Comparison of ENCODE assay signal across 1 mouse cellular context in the genomic region with DNA sequence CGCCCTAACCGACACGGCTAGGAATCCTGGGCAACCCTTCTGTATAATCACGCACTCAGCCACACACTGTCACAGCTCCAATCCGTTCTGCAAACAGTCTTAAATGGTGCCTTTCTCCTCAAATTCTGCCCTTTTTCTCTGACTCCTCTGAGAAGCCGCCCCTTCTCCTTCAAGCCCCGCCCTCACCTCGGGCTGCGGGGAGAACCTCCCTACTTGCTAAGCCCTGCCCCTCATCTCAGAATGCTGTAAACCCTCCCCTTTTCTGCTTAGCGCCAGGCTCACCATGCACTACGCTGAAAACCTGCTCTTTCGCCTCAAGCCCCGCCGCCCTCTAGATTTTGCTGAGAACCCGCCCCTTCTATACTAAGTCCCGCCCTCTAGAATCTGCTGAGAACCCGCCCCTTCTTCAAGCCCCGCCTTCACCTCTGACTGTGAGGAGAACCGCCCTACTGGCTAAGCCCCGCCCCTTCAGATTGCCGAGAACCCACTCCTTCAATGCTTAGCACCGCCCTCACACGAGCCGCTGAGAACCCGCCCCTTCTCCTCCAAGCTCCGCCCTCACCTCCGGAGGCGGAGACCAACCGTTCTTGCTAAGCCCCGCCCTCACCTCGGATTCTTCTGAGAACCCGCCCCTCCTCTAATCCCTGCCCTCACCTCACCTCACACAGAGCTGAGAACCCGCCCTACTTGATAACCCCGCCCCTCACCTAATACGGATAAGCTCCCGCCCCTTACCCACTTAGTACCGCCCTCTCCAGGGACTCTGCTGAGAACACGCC.
TF ChIP-seq lines count a peak whose summit lies in the region.

No protein-coding gene starts in this region.

TF ChIP-seq in MEL, 35 proteins besides CTCF, POLR2A, EP300 and RAD21:
- no peak for TF ChIP-seq MEF2A (IDR thresholded peaks at IDR 0.05; ENCODE audit: extremely low read depth, insufficient replicate concordance, low read depth, low read length, poor library complexity, severe bottlenecking)
- TF ChIP-seq MYC (IDR thresholded peaks at IDR 0.05; ENCODE audit: low read depth, low read length), result no peak
- TF ChIP-seq TBP (IDR thresholded peaks at IDR 0.05; ENCODE audit: low read depth, low read length), result no peak
- no peak for TF ChIP-seq MAFK (IDR thresholded peaks at IDR 0.05; ENCODE audit: borderline replicate concordance, low read depth, low read length)
- no peak for TF ChIP-seq CHD1 (IDR thresholded peaks at IDR 0.05; ENCODE audit: low read depth, low read length)
- TF ChIP-seq ZC3H11A (IDR thresholded peaks at IDR 0.05; ENCODE audit: low read depth, low read length), result no peak
- no peak for TF ChIP-seq RCOR1 (IDR thresholded peaks at IDR 0.05; ENCODE audit: low read depth, low read length)
- no peak; the same call in 1 of the 2 replicates for TF ChIP-seq HCFC1 (IDR thresholded peaks at IDR 0.05; ENCODE audit: low read depth, low read length)
- TF ChIP-seq POLR2AphosphoS5 (IDR thresholded peaks at IDR 0.05; ENCODE audit: borderline replicate concordance, low read depth, low read length), result no peak
- TF ChIP-seq ETS1 (IDR thresholded peaks at IDR 0.05; ENCODE audit: low read depth, low read length), result no peak
